12 mouse cellular contexts compared by ENCODE assay signal in genomic region chr1:57528703-57529102, GRCm38 (mm10).
A peak's percentile ranks its signal among the peaks of the same experiment; 100 is the strongest.
DNase-seq lines count a peak whose midpoint lies in the region; ATAC-seq and TF ChIP-seq lines count a peak whose summit lies in the region.
"Had no signal": no experiment of that assay in that cellular context is flagged by ENCODE, and none has a peak within 500 bp of the region (broad histone marks: within the 10 kb centered on the region; RNA-seq: fewer than 3 reads in every experiment).

No protein-coding gene starts in this region.

- peaks cover 4% of the 10 kb centered on the region; the same call in 1 of the 2 replicates for H3K4me1 ChIP-seq in neural tube, embryonic 13.5 days (replicated peaks)
- no peaks in the 10 kb centered on the region for H3K4me1 ChIP-seq in kidney, postnatal 0 days (replicated peaks; ENCODE audit: insufficient read depth, low read length)
- no peaks in the 10 kb centered on the region for H3K4me1 ChIP-seq in midbrain, embryonic 14.5 days (ENCODE audit: control insufficient read depth, insufficient read depth, low read length)
- H3K4me1 ChIP-seq: liver, embryonic 13.5 days had no signal

- H3K4me3 ChIP-seq in neural tube, embryonic 13.5 days, result no peak overlapping the region
- no peak overlapping the region for H3K4me3 ChIP-seq in kidney, postnatal 0 days (replicated peaks; ENCODE audit: low read depth, low read length)
- no peak overlapping the region for H3K4me3 ChIP-seq in midbrain, embryonic 14.5 days (replicated peaks; ENCODE audit: low read depth, low read length)
- H3K4me3 ChIP-seq: heart, adult 2 months; liver, embryonic 13.5 days had no signal

- ATAC-seq in neural tube, embryonic 13.5 days (ENCODE audit: low read depth), result peak; percentile 63
- ATAC-seq in kidney, postnatal 0 days (replicated peaks; ENCODE audit: low FRiP score, low read depth), result peak; percentile 92
- ATAC-seq in activated CD4-positive, CD25-positive, alpha-beta regulatory T cell, adult 4 months, result no peak
- no peak for ATAC-seq in midbrain, embryonic 14.5 days (ENCODE audit: low FRiP score, low TSS enrichment)

- H3K9ac ChIP-seq in neural tube, embryonic 13.5 days, result no peak overlapping the region
- H3K9ac ChIP-seq in kidney, postnatal 0 days (ENCODE audit: low read depth, low read length), result no peak overlapping the region
- no peak overlapping the region for H3K9ac ChIP-seq in midbrain, embryonic 14.5 days (replicated peaks; ENCODE audit: low read length)
- H3K9ac ChIP-seq: liver, embryonic 13.5 days had no signal

- H3K4me2 ChIP-seq in neural tube, embryonic 13.5 days, result no peak overlapping the region
- no peak overlapping the region for H3K4me2 ChIP-seq in kidney, postnatal 0 days (ENCODE audit: low read length)
- no peak overlapping the region for H3K4me2 ChIP-seq in midbrain, embryonic 14.5 days (ENCODE audit: low read length)
- H3K4me2 ChIP-seq: liver, embryonic 13.5 days had no signal

- peak; percentile 35 for DNase-seq in embryo, embryonic 10 days (ENCODE audit: low spot score)
- no peak for DNase-seq in embryo, embryonic 9.5 days (ENCODE audit: extremely low spot score)
- DNase-seq in neural tube, embryonic 10.5 days (ENCODE audit: extremely low spot score, low spot score), result no peak
- DNase-seq in kidney, postnatal 0 days (ENCODE audit: low spot score), result peak; percentile 93
- no peak for DNase-seq in midbrain, embryonic 14.5 days
- no peak for DNase-seq in thymus, postnatal 14 days
- DNase-seq: heart, adult 2 months; liver, embryonic 13.5 days; right cerebral cortex, adult 18-20 months had no signal

- H3K27me3 ChIP-seq in neural tube, embryonic 13.5 days, result no peaks in the 10 kb centered on the region
- no peaks in the 10 kb centered on the region for H3K27me3 ChIP-seq in kidney, postnatal 0 days (ENCODE audit: insufficient read depth, low read length)
- no peaks in the 10 kb centered on the region for H3K27me3 ChIP-seq in midbrain, embryonic 14.5 days (ENCODE audit: control insufficient read depth, insufficient read depth, low read length)
- H3K27me3 ChIP-seq: liver, embryonic 13.5 days had no signal

- no peak for TF ChIP-seq CTCF in kidney, postnatal 0 days (IDR thresholded peaks at IDR 0.05; ENCODE audit: low read depth)

- H3K9me3 ChIP-seq in neural tube, embryonic 13.5 days, result no peaks in the 10 kb centered on the region
- H3K9me3 ChIP-seq in kidney, postnatal 0 days (replicated peaks; ENCODE audit: low read length), result no peaks in the 10 kb centered on the region
- H3K9me3 ChIP-seq in midbrain, embryonic 14.5 days (ENCODE audit: control insufficient read depth, low read length), result no peaks in the 10 kb centered on the region
- H3K9me3 ChIP-seq: liver, embryonic 13.5 days had no signal

- WGBS in neural tube, embryonic 13.5 days, result 32% methylated on average over 3 of the region's 3 CpGs
- WGBS in kidney, postnatal 0 days, result 20% methylated on average over 3 of the region's 3 CpGs
- WGBS in midbrain, embryonic 14.5 days, result 20% methylated on average over 3 of the region's 3 CpGs

- H3K36me3 ChIP-seq in neural tube, embryonic 13.5 days, result no peaks in the 10 kb centered on the region
- H3K36me3 ChIP-seq in kidney, postnatal 0 days (ENCODE audit: insufficient read depth, low read length), result no peaks in the 10 kb centered on the region
- no peaks in the 10 kb centered on the region for H3K36me3 ChIP-seq in midbrain, embryonic 14.5 days (ENCODE audit: control insufficient read depth, insufficient read depth, low read length)
- H3K36me3 ChIP-seq: liver, embryonic 13.5 days had no signal

- no peak overlapping the region for H3K27ac ChIP-seq in neural tube, embryonic 13.5 days (replicated peaks)
- 0 out of 2 replicates have a peak overlapping the region, but pooled peaks have one; percentile 67 for H3K27ac ChIP-seq in kidney, postnatal 0 days
- H3K27ac ChIP-seq in midbrain, embryonic 14.5 days (replicated peaks; ENCODE audit: low read depth, low read length), result no peak overlapping the region
- H3K27ac ChIP-seq: heart, adult 2 months; liver, embryonic 13.5 days; macrophage had no signal

Comparison
In these comparisons a context has a peak if more than half of its experiments do, and no peak if none do; other contexts are left out.
1. DNase-seq: peak in embryo, embryonic 10 days (single experiment) and kidney, postnatal 0 days (single experiment); none in embryo, embryonic 9.5 days (single experiment), neural tube, embryonic 10.5 days (single experiment), midbrain, embryonic 14.5 days (single experiment) and thymus, postnatal 14 days (single experiment).
2. ATAC-seq: peak in neural tube, embryonic 13.5 days (single experiment) and kidney, postnatal 0 days (single experiment); none in activated CD4-positive, CD25-positive, alpha-beta regulatory T cell, adult 4 months (single experiment) and midbrain, embryonic 14.5 days (single experiment).